29 mouse cellular contexts compared by ENCODE assay signal in the genomic region with DNA sequence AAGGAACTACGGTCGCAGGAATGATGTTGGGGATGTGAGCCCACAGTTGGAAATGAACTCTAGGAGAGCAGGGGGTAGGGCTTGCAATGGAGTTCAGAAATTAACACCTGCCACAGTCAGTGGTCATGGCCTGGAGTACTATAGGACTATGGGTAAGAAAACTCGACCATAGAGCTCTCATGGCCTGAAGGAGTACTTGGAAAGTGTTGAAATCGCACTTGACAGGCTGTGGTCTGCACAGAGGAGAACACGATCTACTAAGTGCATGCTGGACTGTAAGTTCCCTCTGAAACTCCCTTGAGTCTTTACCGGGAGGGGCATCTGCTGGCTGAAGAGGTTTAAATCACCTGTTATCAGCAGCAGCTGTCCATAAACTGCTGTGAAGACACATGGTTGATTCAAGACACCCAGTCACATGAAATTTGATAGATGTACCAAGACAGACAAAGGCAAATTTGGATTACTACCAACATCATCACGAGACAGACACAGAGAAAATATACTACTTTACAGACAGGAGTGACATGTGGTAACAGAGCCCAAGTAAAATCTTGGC.
DNase-seq lines count a peak whose midpoint lies in the region; ATAC-seq lines count a peak whose summit lies in the region.
"Had no signal": no experiment of that assay in that cellular context is flagged by ENCODE, and none has a peak within 500 bp of the region (broad histone marks: within the 10 kb centered on the region; RNA-seq: fewer than 3 reads in every experiment).

No protein-coding gene starts in this region.

- 57% methylated on average over 7 of the region's 7 CpGs for WGBS in lung, embryonic 16.5 days
- WGBS in midbrain, embryonic 10.5 days = 86% methylated on average over 7 of the region's 7 CpGs
- 81% methylated on average over 7 of the region's 7 CpGs for WGBS in midbrain, embryonic 16.5 days

- no peak overlapping the region for H3K9ac ChIP-seq in lung, embryonic 16.5 days (ENCODE audit: low read length)
- no peak overlapping the region for H3K9ac ChIP-seq in midbrain, embryonic 16.5 days (ENCODE audit: low read depth, low read length)
- H3K9ac ChIP-seq: embryonic facial prominence, embryonic 12.5 days; forebrain, embryonic 12.5 days; forebrain, embryonic 15.5 days; heart, embryonic 12.5 days; heart, embryonic 15.5 days; hindbrain, embryonic 13.5 days had no signal

- H3K4me1 ChIP-seq in lung, embryonic 16.5 days (replicated peaks; ENCODE audit: control insufficient read depth, insufficient read depth, low read length) = no peaks in the 10 kb centered on the region
- peaks cover 14% of the 10 kb centered on the region for H3K4me1 ChIP-seq in midbrain, embryonic 10.5 days
- no peaks in the 10 kb centered on the region for H3K4me1 ChIP-seq in midbrain, embryonic 16.5 days (ENCODE audit: control insufficient read depth, insufficient read depth, low read length)
- H3K4me1 ChIP-seq: embryonic facial prominence, embryonic 12.5 days; forebrain, embryonic 15.5 days; heart, embryonic 15.5 days had no signal

- H3K36me3 ChIP-seq in lung, embryonic 16.5 days (ENCODE audit: control insufficient read depth, insufficient read depth, low read length) = no peaks in the 10 kb centered on the region
- H3K36me3 ChIP-seq in midbrain, embryonic 10.5 days = no peaks in the 10 kb centered on the region
- H3K36me3 ChIP-seq in midbrain, embryonic 16.5 days (ENCODE audit: control insufficient read depth, insufficient read depth, low read length) = no peaks in the 10 kb centered on the region
- H3K36me3 ChIP-seq: embryonic facial prominence, embryonic 12.5 days; forebrain, embryonic 12.5 days; forebrain, embryonic 15.5 days; G1E; heart, embryonic 12.5 days; heart, embryonic 15.5 days; hindbrain, embryonic 10.5 days; hindbrain, embryonic 13.5 days had no signal

- no peak overlapping the region for H3K4me2 ChIP-seq in lung, embryonic 16.5 days (ENCODE audit: low read depth, low read length)
- no peak overlapping the region for H3K4me2 ChIP-seq in midbrain, embryonic 16.5 days (ENCODE audit: low read length)
- H3K4me2 ChIP-seq: embryonic facial prominence, embryonic 12.5 days; forebrain, embryonic 12.5 days; forebrain, embryonic 15.5 days; heart, embryonic 12.5 days; heart, embryonic 15.5 days; hindbrain, embryonic 13.5 days had no signal

- no peak overlapping the region for H3K27ac ChIP-seq in lung, embryonic 16.5 days (ENCODE audit: low read length)
- H3K27ac ChIP-seq in midbrain, embryonic 10.5 days (replicated peaks) = no peak overlapping the region
- no peak overlapping the region for H3K27ac ChIP-seq in midbrain, embryonic 16.5 days (ENCODE audit: low read length)
- H3K27ac ChIP-seq: embryonic facial prominence, embryonic 12.5 days; forebrain, embryonic 12.5 days; forebrain, embryonic 15.5 days; heart, embryonic 15.5 days; hindbrain, embryonic 10.5 days; hindbrain, embryonic 13.5 days had no signal

- peak; percentile 83 for ATAC-seq in lung, embryonic 16.5 days (ENCODE audit: low read depth)
- ATAC-seq in midbrain, embryonic 16.5 days = no peak
- ATAC-seq: forebrain, embryonic 15.5 days; hindbrain, embryonic 16.5 days; Patski had no signal

- H3K4me3 ChIP-seq in lung, embryonic 16.5 days (ENCODE audit: low read length) = no peak overlapping the region
- H3K4me3 ChIP-seq in midbrain, embryonic 10.5 days = no peak overlapping the region
- no peak overlapping the region for H3K4me3 ChIP-seq in midbrain, embryonic 16.5 days (ENCODE audit: low read depth, low read length)
- H3K4me3 ChIP-seq: embryonic facial prominence, embryonic 12.5 days; erythroblast, embryonic 14.5 days; forebrain, embryonic 12.5 days; forebrain, embryonic 15.5 days; heart, embryonic 12.5 days; heart, embryonic 15.5 days; hindbrain, embryonic 10.5 days; hindbrain, embryonic 13.5 days had no signal

- DNase-seq in lung, adult 18-20 months = peak; percentile 56 to 75
- peak; percentile 43 for DNase-seq in lung, postnatal 14 days
- peak; percentile 36 to 44 for DNase-seq in lung, postnatal 4 days
- no peak for DNase-seq in midbrain, embryonic 10.5 days (ENCODE audit: low spot score)
- DNase-seq in frontal cortex, adult 2 months (ENCODE audit: extremely low spot score in 1 of 2, low spot score in 1 of 2) = no peak
- DNase-seq: adrenal gland, postnatal 10 days; adrenal gland, postnatal 36 days; B cell, adult 2 months; cerebellum, adult 18-20 months; cerebellum, adult 9-10 months; cerebellum, postnatal 14 days; gastrocnemius, postnatal 14 days; heart, adult 11 months; heart, postnatal 10 days; heart, postnatal 36 days had no signal

- H3K27me3 ChIP-seq in lung, embryonic 16.5 days (ENCODE audit: control insufficient read depth, insufficient read depth, low read depth, low read length) = no peaks in the 10 kb centered on the region
- peaks cover 39% of the 10 kb centered on the region for H3K27me3 ChIP-seq in midbrain, embryonic 10.5 days (ENCODE audit: low read depth, poor library complexity, severe bottlenecking)
- H3K27me3 ChIP-seq in midbrain, embryonic 16.5 days (ENCODE audit: control insufficient read depth, insufficient read depth, low read depth, low read length) = no peaks in the 10 kb centered on the region; the same call in 1 of the 2 replicates
- H3K27me3 ChIP-seq: CH12.LX; embryonic facial prominence, embryonic 12.5 days; forebrain, embryonic 15.5 days; heart, embryonic 15.5 days; Patski had no signal

- H3K9me3 ChIP-seq in lung, embryonic 16.5 days (ENCODE audit: control insufficient read depth, low read length) = no peaks in the 10 kb centered on the region
- no peaks in the 10 kb centered on the region for H3K9me3 ChIP-seq in midbrain, embryonic 10.5 days (replicated peaks)
- H3K9me3 ChIP-seq in midbrain, embryonic 16.5 days (replicated peaks; ENCODE audit: control insufficient read depth, low read length, poor library complexity, severe bottlenecking) = no peaks in the 10 kb centered on the region
- H3K9me3 ChIP-seq: embryonic facial prominence, embryonic 12.5 days; forebrain, embryonic 12.5 days; forebrain, embryonic 15.5 days; heart, embryonic 12.5 days; heart, embryonic 15.5 days; hindbrain, embryonic 10.5 days; hindbrain, embryonic 13.5 days had no signal

Comparison
In these comparisons a context has a peak if more than half of its experiments do, and no peak if none do; other contexts are left out.
1. DNase-seq: peak in lung, adult 18-20 months (2 of 2), lung, postnatal 14 days (single experiment) and lung, postnatal 4 days (2 of 2); none in midbrain, embryonic 10.5 days (single experiment) and frontal cortex, adult 2 months (0 of 2).